Mouse (Mus musculus): ENCODE results near the gene Macrod1. TPM values are rescaled to one million over a fixed set of nuclear protein-coding genes. Genes with fewer than 3 reads are reported as not detected.

Gene Macrod1
- total RNA-seq, 2 experiments from 2014 or later, result 22.9 to 23.7 TPM

DNA sequence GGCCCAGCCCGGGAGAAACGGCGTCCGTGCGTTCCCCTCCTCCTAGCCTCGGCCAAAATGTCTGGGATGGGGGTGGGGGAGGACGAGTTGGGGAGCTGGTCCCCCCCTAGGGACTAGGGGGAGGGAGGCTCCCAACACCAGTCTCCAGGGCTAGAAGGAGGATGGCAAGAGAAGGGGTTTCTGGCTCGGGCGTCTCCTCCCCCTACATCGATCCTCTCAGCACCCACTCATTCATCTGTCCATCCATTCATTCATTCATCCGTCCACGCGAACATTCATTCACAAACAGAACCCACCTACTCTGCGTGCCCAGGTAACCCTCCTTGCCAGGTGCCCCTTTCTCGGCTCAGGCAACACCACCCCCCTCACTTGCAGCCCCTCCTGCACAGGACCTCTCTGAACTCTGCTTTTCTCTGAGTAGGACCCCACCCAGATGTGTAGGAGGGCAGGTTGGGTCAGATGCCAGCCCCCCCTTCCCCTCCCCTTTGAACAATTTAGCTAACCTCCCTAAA is 109.6 kb downstream of the Macrod1 start:
- no peak for DNase-seq (ENCODE audit: low spot score in 2 of 2)

DNA sequence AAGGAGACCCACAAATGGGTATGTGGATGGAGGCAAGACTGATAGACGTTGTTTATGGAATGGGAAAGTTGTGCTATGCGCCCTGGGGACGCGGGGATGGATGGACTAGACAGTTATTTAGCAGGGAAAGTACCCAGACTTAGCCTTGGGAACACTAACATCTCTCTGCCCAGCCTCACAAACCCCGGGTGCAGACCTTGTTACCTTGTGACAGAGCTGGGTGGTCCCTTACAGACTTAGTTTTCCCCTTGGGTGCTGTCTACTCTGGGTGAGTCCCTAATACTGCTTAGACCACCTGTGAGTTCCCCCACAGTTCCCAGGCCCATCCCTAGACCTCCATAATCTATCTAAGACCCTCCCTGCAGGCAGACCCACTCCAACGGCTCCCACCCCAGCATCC is 110.2 kb downstream of the Macrod1 start:
- no peak for DNase-seq (ENCODE audit: low spot score in 2 of 2)

GRCm38 (mm10) chr19:7168423-7168822 is 111.8 kb downstream of the Macrod1 start:
- DNase-seq (ENCODE audit: low spot score in 2 of 2), result no peak

- DNase-seq (ENCODE audit: low spot score in 2 of 2), result no peak
These were observed 114.3 kb downstream of the Macrod1 start for GRCm38 (mm10) chr19:7170916-7171315.

- DNase-seq (ENCODE audit: low spot score in 2 of 2), result no peak
These were observed 114.8 kb downstream of the Macrod1 start for GRCm38 (mm10) chr19:7171447-7171846.

GRCm38 (mm10) chr19:7172051-7172866 is 115.6 kb downstream of the Macrod1 start:
- DNase-seq (ENCODE audit: low spot score in 2 of 2), result peak in 1 of 2 experiments; percentile 62

- no peak for DNase-seq (ENCODE audit: low spot score in 2 of 2)
These were observed 119.6 kb downstream of the Macrod1 start for GRCm38 (mm10) chr19:7176041-7176696.

- DNase-seq (ENCODE audit: low spot score in 2 of 2), result no peak
These were observed 121.3 kb downstream of the Macrod1 start for GRCm38 (mm10) chr19:7177804-7178511.

DNA sequence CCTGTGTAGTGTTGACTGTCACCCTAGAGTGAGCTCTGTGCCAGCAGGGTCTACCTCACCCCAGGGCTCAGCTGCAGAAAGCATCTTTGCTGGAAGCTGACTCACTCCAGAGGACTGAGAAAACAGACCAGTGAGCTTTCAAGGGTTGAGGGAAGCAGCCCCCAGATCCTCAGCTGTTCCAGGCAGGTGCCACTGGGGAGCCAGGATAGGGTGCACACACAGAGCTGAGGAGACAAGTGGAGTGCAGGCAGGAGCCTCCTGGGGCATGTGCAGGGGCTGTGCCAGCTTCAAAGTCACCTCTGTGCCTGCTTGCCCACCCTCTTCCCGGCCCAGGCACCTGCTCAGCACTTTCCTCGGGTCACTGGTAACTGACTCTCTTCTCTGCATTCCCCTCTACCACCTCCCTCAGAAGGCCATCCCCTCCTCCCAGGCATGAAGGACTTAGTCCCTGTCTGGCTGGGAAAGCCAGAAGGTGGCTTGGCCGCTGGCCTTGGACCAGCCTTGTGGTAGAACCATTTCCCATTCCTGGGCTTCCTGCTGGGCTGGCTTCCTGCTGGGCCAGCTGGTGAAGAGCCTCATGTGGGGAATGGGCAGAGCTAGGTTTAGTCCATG is 122.3 kb downstream of the Macrod1 start:
- DNase-seq (ENCODE audit: low spot score in 2 of 2), result no peak

DNA sequence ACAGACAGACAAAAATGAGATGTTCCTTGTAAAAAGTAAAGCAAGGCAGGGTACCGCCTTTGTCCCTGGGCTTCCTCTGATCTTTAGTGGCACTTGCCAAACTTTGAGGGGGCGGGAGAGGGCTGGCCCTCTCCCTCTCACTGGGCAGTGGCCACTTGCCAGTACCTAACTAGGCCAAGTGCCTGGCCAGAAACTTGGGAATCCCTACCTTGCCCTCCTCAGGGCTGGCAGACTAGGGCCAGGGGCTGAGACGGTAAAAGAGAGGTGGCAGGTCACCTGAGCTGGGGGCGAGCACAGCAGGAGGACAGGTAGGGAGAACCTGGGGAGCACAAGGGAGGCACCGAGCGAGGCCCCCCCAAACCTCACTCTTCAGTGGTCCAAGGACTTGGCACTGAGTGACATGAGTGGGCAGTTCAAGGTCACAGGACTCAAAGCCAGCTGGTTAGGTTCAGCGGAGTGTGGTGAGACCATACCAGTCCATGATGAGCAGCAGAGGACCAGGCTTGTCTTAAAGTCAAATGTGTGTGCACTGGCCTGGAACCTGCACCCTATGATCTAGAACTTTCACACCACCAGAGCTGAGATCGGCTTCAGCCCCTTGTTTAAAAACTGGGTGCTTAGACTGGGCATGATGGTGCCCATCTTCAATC is 124.3 kb downstream of the Macrod1 start:
- DNase-seq (ENCODE audit: low spot score in 2 of 2), result no peak

DNA sequence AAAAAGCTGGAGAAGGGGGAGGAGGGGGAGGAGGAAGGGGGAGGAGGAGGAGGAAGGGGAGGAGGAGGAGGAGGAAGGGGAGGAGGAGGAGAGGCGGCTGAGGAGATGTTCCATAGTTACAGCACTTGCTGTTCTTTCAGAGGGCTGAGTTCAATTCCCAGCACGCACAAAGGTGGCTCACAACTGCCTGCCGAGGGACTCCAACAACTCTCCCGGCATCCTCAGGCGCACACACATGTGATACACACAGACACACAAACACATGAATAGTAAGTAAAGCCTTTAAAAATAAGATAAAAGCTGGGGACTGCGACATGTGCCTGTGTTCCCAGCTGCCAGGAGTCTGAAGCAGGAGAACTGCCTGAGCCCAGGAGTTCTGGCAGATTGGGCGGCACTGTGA is 124.9 kb downstream of the Macrod1 start:
- no peak for DNase-seq (ENCODE audit: low spot score in 2 of 2)

DNA sequence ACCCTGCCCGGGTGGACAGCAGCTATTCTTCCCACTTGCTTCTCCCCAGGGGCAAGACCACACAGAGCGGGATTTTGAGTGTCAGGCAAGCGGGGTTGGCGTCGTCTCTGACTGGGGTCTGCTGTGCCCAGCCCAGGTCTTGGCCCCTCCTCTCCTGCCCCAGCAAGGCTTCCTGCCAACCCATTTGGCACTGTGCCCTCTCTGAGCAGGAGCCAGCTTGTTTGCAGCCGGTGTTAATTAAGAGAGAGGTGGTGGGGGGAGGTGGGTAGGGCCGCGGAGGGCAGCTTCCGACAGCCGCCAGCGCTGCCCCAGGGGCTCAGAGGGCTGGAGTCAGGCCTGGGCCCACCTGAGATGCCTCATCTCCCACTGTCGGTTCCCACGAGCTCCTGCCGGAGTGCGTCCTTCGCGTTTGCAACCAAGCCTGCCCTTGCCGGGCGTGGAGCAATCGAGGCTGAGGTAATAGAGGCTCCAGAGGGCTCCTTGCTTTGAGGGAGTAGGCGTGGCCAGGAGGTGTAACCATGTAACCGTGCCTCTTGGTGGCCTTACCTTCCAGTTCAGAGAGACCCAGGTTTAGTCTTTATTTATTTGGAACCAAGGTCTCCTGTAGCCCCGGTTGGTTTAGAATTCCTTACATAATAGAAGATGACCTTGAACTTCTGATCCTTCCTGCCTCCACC is 125.8 kb downstream of the Macrod1 start:
- peak; percentile 64 to 72 for DNase-seq (ENCODE audit: low spot score in 2 of 2)

DNA sequence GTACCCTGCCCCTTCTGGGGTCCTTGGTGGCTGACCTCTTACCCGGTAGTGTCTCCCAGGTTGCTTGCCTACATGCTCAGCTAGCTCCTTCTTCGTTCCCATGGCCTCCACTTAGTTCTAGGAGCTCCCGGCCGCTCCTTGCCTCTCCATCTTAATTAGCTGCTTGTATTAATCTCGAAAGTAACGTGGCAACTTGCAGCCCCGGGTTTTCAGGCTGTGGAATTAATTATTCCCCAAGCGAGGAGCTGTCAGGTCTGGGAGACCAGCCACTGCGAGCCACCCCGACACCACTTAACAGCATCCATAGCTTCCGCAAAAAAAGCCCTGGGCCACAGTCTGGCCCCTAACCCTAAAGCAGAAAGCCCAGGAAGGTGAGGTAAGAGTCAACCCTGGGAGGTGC is 126.8 kb downstream of the Macrod1 start:
- DNase-seq (ENCODE audit: low spot score in 2 of 2), result no peak

DNA sequence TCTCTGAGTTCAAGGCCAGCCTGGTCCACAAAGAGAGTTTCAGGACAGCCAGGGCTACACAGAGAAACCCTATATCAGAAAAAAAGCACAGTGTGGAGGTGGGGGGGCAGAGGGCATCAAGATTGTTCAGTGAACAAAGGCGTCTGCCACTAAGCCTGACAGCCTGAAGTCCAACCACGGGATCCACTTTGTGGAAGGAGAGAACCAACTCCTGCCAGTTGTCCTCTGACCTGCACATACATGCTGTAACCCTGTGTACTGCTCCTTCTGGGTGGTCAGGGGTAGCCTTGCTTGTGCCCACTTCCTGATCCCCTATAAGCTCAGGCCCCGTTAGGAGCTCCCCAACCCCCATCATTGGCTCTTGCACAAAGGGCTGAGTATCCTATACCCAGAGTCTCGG is 128.4 kb downstream of the Macrod1 start:
- DNase-seq (ENCODE audit: low spot score in 2 of 2), result no peak

DNA sequence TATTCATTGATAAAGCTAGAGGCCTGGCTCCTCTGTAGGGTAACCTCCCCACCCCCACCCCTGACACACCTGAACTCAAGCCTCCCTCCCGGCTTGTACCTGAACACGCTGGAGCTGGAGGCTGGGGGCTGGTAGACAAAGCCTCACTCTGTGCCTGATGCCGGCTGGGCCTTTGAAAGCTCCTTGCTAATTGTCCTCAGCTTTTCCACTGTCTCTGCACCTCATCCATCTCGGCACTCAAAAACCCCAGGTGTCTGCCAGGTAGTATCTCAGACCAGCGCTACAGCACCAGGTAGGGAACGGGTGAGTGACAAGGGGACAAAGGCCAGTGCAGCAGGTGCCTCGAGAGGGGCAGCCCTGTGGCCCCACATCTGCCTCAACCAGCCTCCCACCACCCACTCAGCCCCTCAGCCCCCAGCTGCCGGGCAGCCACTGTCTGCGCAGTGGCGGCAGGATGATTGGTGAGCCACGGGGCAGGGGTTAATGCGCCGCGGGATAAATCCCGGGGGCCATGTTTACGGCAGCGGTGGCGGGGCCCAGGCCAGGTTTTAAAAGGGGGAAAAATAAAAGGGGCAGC is 129.2 kb downstream of the Macrod1 start:
- no peak for DNase-seq (ENCODE audit: low spot score in 2 of 2)

DNA sequence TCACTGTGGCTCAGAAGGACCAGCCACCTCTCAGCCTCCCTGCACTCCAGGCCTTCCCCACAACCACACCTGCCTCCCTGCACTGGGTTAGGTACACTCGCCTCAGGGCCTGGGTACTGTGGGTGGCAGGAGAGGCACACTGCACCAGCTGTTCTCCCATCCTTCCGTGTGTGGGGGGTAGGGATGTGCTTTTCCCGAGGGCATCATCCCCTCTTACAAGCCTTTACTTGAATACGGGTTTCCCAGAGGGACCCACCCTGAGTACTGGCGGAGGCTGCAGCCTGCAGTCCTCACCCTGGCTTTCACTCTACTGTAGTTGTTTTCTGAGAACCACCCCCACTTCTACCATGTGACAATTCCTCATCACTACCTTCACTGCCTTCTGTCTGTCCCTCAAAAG is 130.5 kb downstream of the Macrod1 start:
- DNase-seq (ENCODE audit: low spot score in 2 of 2), result no peak

DNA sequence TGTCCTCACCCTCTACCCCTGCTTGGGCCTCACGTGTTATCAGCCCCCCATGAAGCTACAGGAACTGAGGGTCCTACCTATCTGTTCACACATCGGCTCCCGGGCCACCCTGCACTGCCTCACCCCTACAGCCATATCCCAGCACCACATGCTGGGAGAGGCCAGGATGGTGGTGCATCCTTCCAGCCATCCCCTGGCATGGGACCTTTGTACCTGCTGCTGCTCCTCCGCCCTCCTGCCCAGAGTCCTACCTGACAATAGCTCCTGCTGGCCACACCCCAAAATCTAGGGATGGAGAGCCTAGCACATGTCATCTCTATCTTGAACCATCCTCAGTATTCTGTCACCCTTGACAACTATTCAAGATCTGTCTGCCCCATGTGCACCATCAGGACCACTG is 132.4 kb downstream of the Macrod1 start:
- DNase-seq (ENCODE audit: low spot score in 2 of 2), result no peak

GRCm38 (mm10) chr19:7190986-7191385 is 134.4 kb downstream of the Macrod1 start:
- DNase-seq (ENCODE audit: low spot score in 2 of 2), result no peak

GRCm38 (mm10) chr19:7191639-7192038 is 135.0 kb downstream of the Macrod1 start:
- DNase-seq (ENCODE audit: low spot score in 2 of 2), result no peak

- no peak for DNase-seq (ENCODE audit: low spot score in 2 of 2)
These were observed 136.0 kb downstream of the Macrod1 start for GRCm38 (mm10) chr19:7192561-7192967.

All from layer of hippocampus, adult 18-20 months (tissue).